Mouse (Mus musculus) monocyte, adult 5-6 weeks (primary cell): ENCODE measurements around the gene Acod1. TPM values are rescaled to one million over a fixed set of nuclear protein-coding genes. Genes with fewer than 3 reads are reported as not detected.

Source experiments
- ATAC-seq: fragments of 153-309, 156-312 bp; replicated peaks from 2 replicates; pipeline ENCODE4 v1.8.0; 2017; ENCODE audit warnings: mild to moderate bottlenecking; ENCODE audit not compliant: low TSS enrichment, insufficient number of reproducible peaks, severe bottlenecking, poor library complexity, low FRiP score
- total RNA-seq: library from RNA; stranded (forward); fragments of 200-1000, 200-491, 200-594 nt; gene quantifications from 3 replicates; pipeline ENCODE4 v1.2.3, GENCODE M21; 2017

Acod1 gene
- total RNA-seq: 3.1 to 10.1 TPM (median 3.6 TPM) in 3 replicates

GRCm38 (mm10) chr14:103046677-103047076 lies at the start of gene Acod1:
TSS of gene Acod1 (plus strand) at chr14:103046977.
- ATAC-seq: no peak

- ATAC-seq: peak; percentile 79
Observed at GRCm38 (mm10) chr14:103007737-103008136, 39.0 kb upstream of the Acod1 start.

- ATAC-seq: 0 out of 2 replicates have a peak, but pooled peaks have one; percentile 47
Observed at GRCm38 (mm10) chr14:103011782-103012181, 35.0 kb upstream of the Acod1 start.

GRCm38 (mm10) chr14:103012563-103013150 lies 34.1 kb upstream of the Acod1 start:
- peak; percentile 71 for ATAC-seq

DNA sequence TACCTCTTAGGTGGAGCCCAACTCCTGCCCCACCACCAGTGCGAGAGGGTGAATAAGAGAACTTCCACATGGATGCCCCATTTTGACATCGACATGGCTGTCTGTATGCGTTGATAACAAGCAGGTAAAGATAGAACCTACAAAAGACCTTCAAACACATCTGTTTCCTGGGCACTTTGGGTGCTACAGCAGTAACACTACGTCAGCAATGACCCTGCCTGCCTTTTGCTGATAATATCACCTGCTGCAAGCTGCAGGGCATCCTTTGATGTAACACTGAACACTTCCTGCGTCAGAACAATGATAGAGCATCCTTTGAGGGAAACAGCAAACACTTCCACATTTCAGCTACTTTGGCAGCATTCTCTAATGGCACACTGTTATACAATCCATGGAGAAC lies 29.8 kb upstream of the Acod1 start:
- no peak for ATAC-seq

- ATAC-seq: no peak
Observed at GRCm38 (mm10) chr14:103020046-103020445, 26.7 kb upstream of the Acod1 start.

- no peak for ATAC-seq
Observed at GRCm38 (mm10) chr14:103029203-103029602, 17.6 kb upstream of the Acod1 start.

DNA sequence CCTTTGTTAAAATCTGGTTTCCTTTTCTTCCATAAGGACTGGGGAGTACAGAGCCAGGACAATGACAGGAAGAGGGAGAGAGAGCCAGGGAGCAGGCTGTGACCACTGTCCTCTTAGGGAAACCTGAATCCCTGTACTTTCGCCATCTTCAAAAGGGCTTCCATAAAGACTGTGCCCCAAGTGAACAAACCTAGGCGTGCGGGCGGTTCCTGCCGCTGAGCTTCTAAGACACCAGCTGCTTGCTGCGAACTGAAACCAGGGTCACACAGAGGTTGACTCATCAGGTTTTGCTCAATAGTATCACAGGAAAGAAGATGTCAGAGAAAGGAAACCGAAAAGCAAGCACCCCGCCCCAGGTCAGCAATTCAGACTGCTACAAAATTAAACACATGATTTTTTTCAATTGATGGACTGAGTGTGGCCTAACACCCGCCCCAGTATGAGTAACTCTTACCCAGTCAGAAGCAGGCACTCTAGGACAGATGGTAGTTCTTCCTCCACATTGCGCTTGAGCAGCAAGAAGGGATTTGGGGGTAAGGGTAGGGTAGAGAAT lies 13.4 kb upstream of the Acod1 start:
- peak; percentile 91 for ATAC-seq

DNA sequence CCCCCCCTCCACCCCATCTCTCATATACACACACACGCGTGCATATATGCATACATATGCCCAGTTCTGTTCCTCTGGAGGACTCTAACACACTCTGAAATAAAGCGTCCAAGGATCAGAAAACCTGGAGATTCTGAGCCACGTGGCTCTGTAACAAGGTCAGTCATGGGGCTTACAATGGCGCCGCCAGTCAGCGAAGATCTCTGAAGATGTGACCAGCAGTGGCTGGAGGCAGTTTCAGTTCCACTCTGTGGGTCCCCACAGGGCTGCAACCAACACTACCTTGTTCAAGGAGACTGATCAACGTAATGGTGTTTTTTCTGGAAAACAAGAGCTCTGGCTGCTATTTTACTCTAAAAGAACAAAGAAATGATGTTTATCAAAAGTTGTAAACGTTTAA lies 12.7 kb upstream of the Acod1 start:
- peak; percentile 51 for ATAC-seq

DNA sequence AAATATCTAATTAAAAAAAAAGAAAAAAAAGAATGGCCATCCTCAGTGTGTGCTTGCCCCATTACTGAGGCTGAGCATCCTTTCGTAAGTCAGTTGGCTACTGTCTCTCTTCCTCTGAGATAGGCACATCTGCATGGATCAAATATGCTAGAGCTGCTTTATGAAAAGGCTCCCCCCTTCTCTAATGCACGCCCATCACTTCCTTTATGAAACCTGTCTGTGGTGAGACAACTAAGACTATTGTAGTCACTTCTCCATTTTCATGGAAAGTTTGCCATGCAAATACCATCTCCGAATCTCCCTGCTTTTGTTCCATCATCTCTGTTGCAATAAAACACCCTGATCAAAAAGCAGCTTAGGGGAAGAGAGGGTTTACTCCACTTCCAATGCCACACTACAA lies 9.8 kb upstream of the Acod1 start:
- peak; percentile 88 for ATAC-seq

- peak; percentile 70 for ATAC-seq
Observed at GRCm38 (mm10) chr14:103048292-103049086, 1.7 kb downstream of the Acod1 start.

- ATAC-seq: peak; percentile 95
Observed at GRCm38 (mm10) chr14:103051159-103051769, 4.5 kb downstream of the Acod1 start.

DNA sequence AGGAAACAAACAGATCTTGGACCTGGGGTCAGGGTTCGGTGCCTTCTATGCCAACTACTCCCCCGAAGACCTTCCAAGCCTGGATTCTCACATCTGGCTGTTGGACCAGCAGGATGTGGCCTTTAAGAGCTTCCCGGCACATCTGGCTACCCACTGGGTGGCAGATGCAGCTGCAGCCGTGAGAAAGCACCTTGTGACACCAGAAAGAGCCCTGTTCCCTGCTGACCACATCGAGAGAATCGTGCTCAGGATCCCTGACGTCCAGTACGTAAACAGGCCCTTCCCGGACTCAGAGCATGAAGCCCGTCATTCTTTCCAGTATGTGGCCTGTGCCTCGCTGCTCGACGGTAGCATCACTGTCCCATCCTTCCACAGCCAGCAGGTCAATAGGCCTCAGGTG lies 8.0 kb downstream of the Acod1 start:
- ATAC-seq: no peak

DNA sequence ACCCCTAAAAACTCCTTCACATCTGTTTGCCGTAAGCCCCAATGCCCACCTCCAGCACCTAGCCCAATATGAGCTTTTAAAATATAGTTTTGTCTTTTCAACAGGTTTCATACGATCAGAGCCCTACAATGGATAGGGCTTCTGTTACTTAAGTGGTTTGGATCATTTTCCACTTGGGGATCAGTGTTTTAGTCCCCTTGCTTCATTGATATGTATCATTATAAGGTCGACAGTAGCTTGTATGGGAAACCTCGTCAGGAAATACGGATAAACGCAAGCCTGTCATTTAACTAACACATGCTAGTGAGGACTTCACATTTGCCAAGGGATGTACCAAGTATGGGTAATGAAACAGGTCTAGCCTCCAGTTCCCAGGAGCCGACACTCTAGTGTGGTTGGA lies 9.8 kb downstream of the Acod1 start:
- ATAC-seq: no peak

- peak; percentile 90 for ATAC-seq
Observed at GRCm38 (mm10) chr14:103058998-103059397, 12.2 kb downstream of the Acod1 start.

DNA sequence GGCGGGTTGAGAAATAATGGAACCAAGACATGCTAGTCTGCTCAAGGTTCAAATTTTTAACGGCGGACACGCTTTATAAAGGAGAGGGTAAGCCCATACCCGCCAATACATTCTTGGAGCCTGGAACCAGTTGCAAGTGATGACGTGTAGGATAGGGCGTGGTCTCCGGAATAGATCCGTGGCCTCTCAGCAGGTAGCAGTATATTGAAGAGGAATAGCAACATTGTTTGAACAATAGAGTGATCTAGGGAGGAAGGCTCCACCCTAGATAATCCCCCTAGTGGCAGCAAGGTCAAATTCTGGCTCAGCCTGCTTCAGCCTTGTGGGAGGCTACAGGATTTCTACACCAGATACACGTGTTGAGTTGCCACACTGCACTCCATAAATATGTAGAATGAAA lies 12.7 kb downstream of the Acod1 start:
- peak; percentile 48; the same call in 1 of the 2 replicates for ATAC-seq

- peak; percentile 33; the same call in 1 of the 2 replicates for ATAC-seq
Observed at GRCm38 (mm10) chr14:103065294-103066167, 18.8 kb downstream of the Acod1 start.

GRCm38 (mm10) chr14:103069465-103069863 lies 22.7 kb downstream of the Acod1 start:
- peak; percentile 4 for ATAC-seq
